Mouse (Mus musculus): ENCODE results near the gene Btbd2. TPM values are rescaled to one million over a fixed set of nuclear protein-coding genes. Genes with fewer than 3 reads are reported as not detected.

Btbd2 gene
- total and polyA plus RNA-seq, 3 experiments: 43.1 to 81.8 TPM; not detected in 1

- Histone ChIP-seq H3K9me3 (replicated peaks; ENCODE audit: insufficient read depth, low read length) (no peaks in the 10 kb centered on the region), H3K9ac (ENCODE audit: control insufficient read depth, low read depth, low read length, poor library complexity, severe bottlenecking) (no peak overlapping the region), H3K4me1 (ENCODE audit: control insufficient read depth in 1 of 2, insufficient read depth in 2 of 2, low read length in 2 of 2) (no peaks in the 10 kb centered on the region)
Measured at GRCm38 (mm10) chr10:80610116-80610785, 46.6 kb downstream of the Btbd2 start.

GRCm38 (mm10) chr10:80609269-80609924 lies 47.5 kb downstream of the Btbd2 start:
- H3K4me1 ChIP-seq (ENCODE audit: control insufficient read depth in 1 of 2, insufficient read depth in 2 of 2, low read length in 2 of 2): no peaks in the 10 kb centered on the region
- TF ChIP-seq SIN3A (IDR thresholded peaks at IDR 0.05; ENCODE audit: low read length) (no peak), RCOR1 (IDR thresholded peaks at IDR 0.05; ENCODE audit: low read depth, low read length) (no peak), MYC (IDR thresholded peaks at IDR 0.05; ENCODE audit: low read depth, low read length) (no peak)
- H3K79me2 ChIP-seq (ENCODE audit: control insufficient read depth, insufficient read depth, low read length, poor library complexity): peaks cover 23% of the 10 kb centered on the region
- no peak overlapping the region for H3K4me3 ChIP-seq (ENCODE audit: control insufficient read depth in 1 of 2, insufficient read depth in 1 of 2, low read depth in 2 of 2, low read length in 2 of 2)
- no peaks in the 10 kb centered on the region for H3K27me3 ChIP-seq (ENCODE audit: control insufficient read depth in 1 of 2, insufficient read depth in 2 of 2, low read length in 2 of 2)
- H3K27ac ChIP-seq (ENCODE audit: control insufficient read depth, low read depth, low read length): no peak overlapping the region
- no peak for DNase-seq (ENCODE audit: low read depth, low spot score)
- peaks cover 0 to 4% of the 10 kb centered on the region in 2 experiments; a peak in 1 of 4 replicates for H3K36me3 ChIP-seq (ENCODE audit: control insufficient read depth in 1 of 2, insufficient read depth in 2 of 2, low read length in 2 of 2)
- H3K9me3 ChIP-seq (replicated peaks; ENCODE audit: insufficient read depth, low read length): no peaks in the 10 kb centered on the region
- no peak overlapping the region for H3K9ac ChIP-seq (ENCODE audit: control insufficient read depth, low read depth, low read length, poor library complexity, severe bottlenecking)

More at GRCm38 (mm10) chr10:80610116-80610785, 46.6 kb downstream of the Btbd2 start:
- H3K79me2 ChIP-seq (ENCODE audit: control insufficient read depth, insufficient read depth, low read length, poor library complexity): peaks cover 14% of the 10 kb centered on the region
- no peak for TF ChIP-seq RAD21 (IDR thresholded peaks at IDR 0.05; ENCODE audit: low read depth, low read length)
- no peak for TF ChIP-seq MXI1 (IDR thresholded peaks at IDR 0.05; ENCODE audit: low read depth, low read length)
- TF ChIP-seq TCF12 (IDR thresholded peaks at IDR 0.05; ENCODE audit: low read depth, low read length): no peak
- no peak for TF ChIP-seq TAL1 (IDR thresholded peaks at IDR 0.05; ENCODE audit: low read length)
- no peak for TF ChIP-seq MAFK (IDR thresholded peaks at IDR 0.05; ENCODE audit: borderline replicate concordance, low read depth, low read length)
- TF ChIP-seq RCOR1 (IDR thresholded peaks at IDR 0.05; ENCODE audit: low read depth, low read length): no peak
- no peak for TF ChIP-seq SIN3A (IDR thresholded peaks at IDR 0.05; ENCODE audit: low read length)
- TF ChIP-seq CHD2 (IDR thresholded peaks at IDR 0.05; ENCODE audit: low read length): no peak
- no peak for TF ChIP-seq MAZ (IDR thresholded peaks at IDR 0.05; ENCODE audit: low read depth, low read length)
- no peak for TF ChIP-seq UBTF (IDR thresholded peaks at IDR 0.05; ENCODE audit: borderline replicate concordance, insufficient read depth, low read depth, low read length)
- TF ChIP-seq MEF2A (IDR thresholded peaks at IDR 0.05; ENCODE audit: extremely low read depth, insufficient replicate concordance, low read depth, low read length, poor library complexity, severe bottlenecking): no peak
- no peak for TF ChIP-seq ZKSCAN1 (IDR thresholded peaks at IDR 0.05; ENCODE audit: low read depth, low read length)
- no peak for TF ChIP-seq EP300 (IDR thresholded peaks at IDR 0.05; ENCODE audit: low read depth in 1 of 2, low read length in 2 of 2)
- H3K4me3 ChIP-seq (ENCODE audit: control insufficient read depth in 1 of 2, insufficient read depth in 1 of 2, low read depth in 2 of 2, low read length in 2 of 2): no peak overlapping the region
- H3K27me3 ChIP-seq (ENCODE audit: control insufficient read depth in 1 of 2, insufficient read depth in 2 of 2, low read length in 2 of 2): no peaks in the 10 kb centered on the region
- peaks cover 0 to 4% of the 10 kb centered on the region in 2 experiments; a peak in 1 of 4 replicates for H3K36me3 ChIP-seq (ENCODE audit: control insufficient read depth in 1 of 2, insufficient read depth in 2 of 2, low read length in 2 of 2)
- no peak overlapping the region for H3K27ac ChIP-seq (ENCODE audit: control insufficient read depth, low read depth, low read length)
- DNase-seq (ENCODE audit: low read depth, low spot score): no peak
